Mouse (Mus musculus) ES-Bruce4 (cell line): ENCODE data around the gene Gm10273. TPM values are rescaled to one million over a fixed set of nuclear protein-coding genes. Genes with fewer than 3 reads are reported as not detected.

ENCODE experiments used
- H3K27ac ChIP-seq: 2 replicates; pipeline ENCODE4 v1.5.1; 2012; ENCODE audit warnings: low read length, inconsistent platforms; ENCODE audit not compliant: insufficient read depth
- H3K27me3 ChIP-seq: 2 replicates; pipeline ENCODE4 v1.6.1; 2012; ENCODE audit warnings: mild to moderate bottlenecking, low read length, inconsistent platforms; ENCODE audit not compliant: control insufficient read depth, poor library complexity, insufficient read depth, severe bottlenecking
- H3K36me3 ChIP-seq: 2 replicates; pipeline ENCODE4 v1.6.1; 2012; ENCODE audit warnings: inconsistent platforms, mild to moderate bottlenecking, low read length, moderate library complexity; ENCODE audit not compliant: control insufficient read depth, poor library complexity, insufficient read depth, severe bottlenecking
- H3K4me1 ChIP-seq: one replicate; pipeline ENCODE4 v1.8.1; 2011; ENCODE audit warnings: low read length; ENCODE audit not compliant: control insufficient read depth, insufficient read depth
- H3K4me3 ChIP-seq: 2 replicates; pipeline ENCODE4 v1.5.1; 2011; ENCODE audit warnings: low read depth, mild to moderate bottlenecking, low read length
- H3K9ac ChIP-seq: 2 replicates; pipeline ENCODE4 v1.6.1; 2012; ENCODE audit warnings: low read depth, mild to moderate bottlenecking, inconsistent platforms; ENCODE audit not compliant: poor library complexity, severe bottlenecking
- H3K9me3 ChIP-seq: replicated peaks from 2 replicates; pipeline ENCODE4 v1.6.1; 2012; ENCODE audit warnings: mild to moderate bottlenecking, low read length, inconsistent platforms; ENCODE audit not compliant: control insufficient read depth, poor library complexity, insufficient read depth, severe bottlenecking
- CTCF ChIP-seq: IDR thresholded peaks from one replicate; pipeline ENCODE4 v1.8.1; 2011; ENCODE audit warnings: low read depth, low read length
- EP300 ChIP-seq: IDR thresholded peaks from 2 replicates; pipeline ENCODE4 v1.6.1; 2011; ENCODE audit warnings: low read depth, low read length; ENCODE audit not compliant: insufficient read depth
- POLR2A ChIP-seq: IDR thresholded peaks from one replicate; pipeline ENCODE4 v1.8.1; 2011; ENCODE audit warnings: low read length; ENCODE audit not compliant: insufficient read depth
- polyA plus RNA-seq: library from polyadenylated mRNA; stranded (reverse); fragments of >200 nt; gene quantifications from 2 replicates; pipeline ENCODE4 v1.2.4, GENCODE M21; 2011; ENCODE audit warnings: low read depth; ENCODE audit not compliant: missing spikeins, insufficient read depth, insufficient read length

Gene Gm10273
- polyA plus RNA-seq, 1 experiment = 49.8 TPM

DNA sequence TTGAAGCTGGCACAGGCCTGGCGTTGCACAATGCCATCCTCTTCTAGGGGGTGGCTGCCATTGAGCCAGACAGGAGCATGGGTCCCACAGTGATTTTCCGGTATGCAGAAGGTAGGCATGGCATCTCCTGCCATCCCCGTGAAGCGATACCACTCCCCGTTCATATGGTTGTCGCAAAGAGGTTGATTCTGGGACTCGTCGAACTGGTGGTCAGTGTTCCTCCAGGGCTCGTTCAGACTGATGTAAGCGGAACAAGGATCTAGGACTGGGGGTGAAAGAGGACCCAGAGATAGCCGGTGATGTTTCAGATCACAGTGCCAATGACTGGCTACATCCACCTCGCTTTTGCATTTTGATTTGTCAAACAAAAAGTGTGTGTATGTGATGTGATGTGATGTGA lies 43.2 kb downstream of the Gm10273 start:
- no peak for TF ChIP-seq POLR2A
- no peak for TF ChIP-seq EP300
- no peak for TF ChIP-seq CTCF
- H3K27me3 ChIP-seq = no peaks in the 10 kb centered on the region
- H3K36me3 ChIP-seq = no peaks in the 10 kb centered on the region
- H3K4me3 ChIP-seq = no peak overlapping the region
- H3K9ac ChIP-seq = no peak overlapping the region
- H3K9me3 ChIP-seq = no peaks in the 10 kb centered on the region
- H3K4me1 ChIP-seq = no peaks in the 10 kb centered on the region
- no peak overlapping the region for H3K27ac ChIP-seq

DNA sequence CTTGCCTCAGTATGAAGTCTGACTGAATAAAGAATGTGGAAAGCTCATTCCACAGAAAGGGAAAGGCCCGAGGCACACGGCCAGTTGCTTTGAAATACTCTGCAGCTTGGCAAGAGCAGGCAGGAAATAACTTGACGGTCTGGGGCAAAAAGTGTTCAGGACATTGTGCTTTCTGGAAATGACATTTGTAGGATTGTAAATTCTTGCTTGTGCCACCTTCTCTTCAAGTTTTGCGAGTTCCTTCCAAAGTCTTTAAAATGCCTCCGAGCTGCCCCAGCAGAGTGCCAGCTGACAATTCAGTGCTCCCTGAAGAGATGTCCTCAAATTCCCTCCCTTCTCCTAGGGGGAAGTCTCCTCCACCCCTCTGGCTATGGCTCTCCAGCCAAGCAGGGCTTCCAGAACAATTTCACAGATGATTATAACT lies 44.1 kb downstream of the Gm10273 start:
- no peak overlapping the region for H3K9ac ChIP-seq
- no peaks in the 10 kb centered on the region for H3K36me3 ChIP-seq
- H3K4me3 ChIP-seq = no peak overlapping the region
- no peaks in the 10 kb centered on the region for H3K4me1 ChIP-seq
- no peaks in the 10 kb centered on the region for H3K9me3 ChIP-seq
- H3K27ac ChIP-seq = no peak overlapping the region
- no peaks in the 10 kb centered on the region for H3K27me3 ChIP-seq
- TF ChIP-seq CTCF (no peak), EP300 (no peak), POLR2A (no peak)

DNA sequence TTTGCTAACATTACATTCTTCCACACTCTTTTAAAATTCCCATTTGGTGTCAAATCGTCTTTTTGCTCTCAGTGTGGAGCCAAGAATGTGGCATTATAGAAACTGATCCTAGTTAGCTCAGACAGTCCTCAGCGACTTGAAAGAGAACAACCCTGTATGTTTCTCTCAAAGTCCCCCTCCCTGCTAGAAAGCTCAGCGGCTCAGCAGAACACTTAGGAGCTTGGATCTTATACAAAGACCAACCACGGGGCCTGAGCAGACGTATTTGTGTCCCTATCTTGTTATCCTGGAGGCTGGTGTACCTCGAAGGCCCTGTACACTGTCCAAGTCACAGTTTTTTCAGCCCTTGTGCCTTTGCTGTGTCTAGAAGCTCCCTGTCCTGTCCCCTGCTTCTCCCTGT lies 44.7 kb downstream of the Gm10273 start:
- H3K27me3 ChIP-seq = no peaks in the 10 kb centered on the region
- H3K9ac ChIP-seq = no peak overlapping the region
- TF ChIP-seq CTCF = no peak
- TF ChIP-seq POLR2A = no peak
- TF ChIP-seq EP300 = no peak
- H3K4me1 ChIP-seq = no peaks in the 10 kb centered on the region
- no peaks in the 10 kb centered on the region for H3K9me3 ChIP-seq
- H3K36me3 ChIP-seq = no peaks in the 10 kb centered on the region
- no peak overlapping the region for H3K27ac ChIP-seq
- H3K4me3 ChIP-seq = no peak overlapping the region

DNA sequence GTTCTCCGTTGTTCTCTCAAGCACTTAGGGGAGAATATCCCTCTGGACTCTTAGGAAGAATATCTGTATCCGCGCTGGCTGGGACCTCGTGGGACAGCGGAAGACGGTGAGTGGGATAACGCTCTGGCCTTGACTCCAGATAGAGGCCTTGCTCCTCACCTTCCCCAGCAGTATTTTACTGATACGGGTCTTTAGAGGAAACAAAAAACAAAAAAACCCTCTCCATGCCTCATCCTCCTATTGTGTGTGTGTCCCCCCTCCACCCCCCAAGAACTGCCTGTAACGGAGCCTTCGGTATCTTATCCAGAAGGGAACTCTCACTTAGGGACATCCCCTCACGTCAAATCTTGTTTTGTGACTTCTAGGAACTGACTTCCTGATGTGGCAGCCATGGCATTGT lies 46.3 kb downstream of the Gm10273 start, which contains the start of gene Oit3:
TSS of gene Oit3 (minus strand) at position 44 of the 400 bp plus-strand sequence.
- Histone ChIP-seq H3K4me1 (no peaks in the 10 kb centered on the region), H3K27me3 (no peaks in the 10 kb centered on the region), H3K36me3 (no peaks in the 10 kb centered on the region), H3K27ac (no peak within 1 kb of the TSS), H3K9me3 (no peaks in the 10 kb centered on the region), H3K4me3 (no peak within 1 kb of the TSS), H3K9ac (no peak within 1 kb of the TSS)
- TF ChIP-seq POLR2A = no peak
- no peak for TF ChIP-seq EP300

DNA sequence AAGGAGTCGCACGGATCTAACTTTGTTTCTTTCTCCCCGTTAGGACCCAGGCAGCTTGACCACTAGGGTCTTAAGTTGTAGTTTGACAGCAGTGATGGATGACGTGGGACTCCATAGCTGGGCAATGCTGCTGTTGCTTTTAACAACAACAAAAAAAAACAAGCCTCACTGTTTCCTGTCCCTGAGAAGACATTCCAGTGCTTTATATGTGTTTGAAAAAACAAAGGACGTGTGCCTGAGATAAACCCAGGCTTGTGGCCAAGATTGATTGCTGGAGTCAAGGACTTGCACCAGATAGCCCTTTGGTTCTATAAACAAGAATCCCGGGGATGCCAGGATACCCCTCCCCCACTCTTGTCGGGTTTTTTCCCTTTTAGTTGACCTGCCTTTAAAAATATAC lies 47.8 kb downstream of the Gm10273 start:
- TF ChIP-seq EP300 (no peak), CTCF (no peak), POLR2A (no peak)
- H3K4me1 ChIP-seq = no peaks in the 10 kb centered on the region
- H3K36me3 ChIP-seq = no peaks in the 10 kb centered on the region
- H3K27ac ChIP-seq = no peak overlapping the region
- no peak overlapping the region for H3K4me3 ChIP-seq
- H3K9ac ChIP-seq = no peak overlapping the region
- H3K27me3 ChIP-seq = no peaks in the 10 kb centered on the region
- no peaks in the 10 kb centered on the region for H3K9me3 ChIP-seq

DNA sequence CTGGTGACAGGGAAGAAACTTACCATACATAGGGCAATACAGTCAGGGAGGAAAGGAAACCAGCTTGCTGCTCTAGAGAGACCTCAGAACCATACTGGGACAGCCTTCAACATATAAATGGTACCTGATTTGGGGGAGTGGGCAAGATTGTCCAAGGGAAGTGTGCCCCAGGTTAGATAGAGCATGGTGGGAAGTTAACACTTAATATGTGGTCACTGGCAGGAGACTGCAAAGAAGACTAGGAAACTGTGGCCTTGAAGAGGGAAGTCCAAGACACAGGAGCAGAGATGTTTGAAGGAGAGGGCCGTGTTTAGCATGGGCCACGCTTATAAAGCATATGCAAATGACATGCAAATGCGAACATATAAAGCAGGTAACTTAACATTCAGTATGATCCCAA lies 48.7 kb downstream of the Gm10273 start:
- Histone ChIP-seq H3K27me3 (no peaks in the 10 kb centered on the region), H3K4me1 (no peaks in the 10 kb centered on the region), H3K36me3 (no peaks in the 10 kb centered on the region), H3K4me3 (no peak overlapping the region), H3K9me3 (no peaks in the 10 kb centered on the region), H3K27ac (no peak overlapping the region), H3K9ac (no peak overlapping the region)
- TF ChIP-seq CTCF = no peak
- TF ChIP-seq EP300 = no peak
- no peak for TF ChIP-seq POLR2A

DNA sequence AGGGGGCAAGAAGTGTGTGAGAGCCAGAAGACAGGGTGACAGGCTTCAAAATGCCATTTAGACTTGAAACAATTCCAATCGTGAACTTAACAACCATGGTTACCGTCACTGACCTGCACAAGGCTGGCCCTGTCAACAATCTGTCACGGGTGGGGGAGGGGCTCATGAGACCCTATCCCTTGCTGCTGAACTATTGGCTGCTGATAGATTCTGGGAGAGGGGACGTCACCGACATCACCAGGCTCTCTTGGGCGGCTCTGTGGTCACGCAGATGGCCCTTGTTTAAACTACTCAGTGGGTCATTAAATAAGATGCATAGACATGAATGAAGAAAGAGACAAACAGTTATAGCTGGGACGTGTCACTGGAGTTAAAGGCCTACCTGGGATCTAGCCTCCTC lies 49.2 kb downstream of the Gm10273 start:
- H3K4me1 ChIP-seq = no peaks in the 10 kb centered on the region
- H3K4me3 ChIP-seq = no peak overlapping the region
- no peak for TF ChIP-seq POLR2A
- H3K27ac ChIP-seq = no peak overlapping the region
- no peak overlapping the region for H3K9ac ChIP-seq
- H3K9me3 ChIP-seq = no peaks in the 10 kb centered on the region
- no peaks in the 10 kb centered on the region for H3K36me3 ChIP-seq
- no peaks in the 10 kb centered on the region for H3K27me3 ChIP-seq

Other genes with a start within 250 kb of the Gm10273 start
- 49.5 and 53.4 TPM in 2 replicates for gene Sept10, start 173.8 kb upstream of the Gm10273 start, polyA plus RNA-seq
- gene Sowahc, start 173.7 kb upstream of the Gm10273 start, polyA plus RNA-seq = 4.0 and 4.8 TPM in 2 replicates
- gene P4ha1, start 72.3 kb upstream of the Gm10273 start, polyA plus RNA-seq = 45.1 and 46.3 TPM in 2 replicates
- gene Pla2g12b, start 8.0 kb downstream of the Gm10273 start, polyA plus RNA-seq = not detected in 2 replicates
- not detected in 2 replicates for gene Oit3, start 46.1 kb downstream of the Gm10273 start, polyA plus RNA-seq
- not detected in 2 replicates for gene Gm10322, start 220.4 kb downstream of the Gm10273 start, polyA plus RNA-seq
- 19.7 and 26.0 TPM in 2 replicates for gene Mcu, start 221.1 kb downstream of the Gm10273 start, polyA plus RNA-seq